Mouse (Mus musculus) kidney, embryonic 14.5 days (tissue): Measurements from ENCODE around the gene Drap1. TPM values are rescaled to one million over a fixed set of nuclear protein-coding genes. Genes with fewer than 3 reads are reported as not detected.

Source experiments
- ATAC-seq: fragments of 200-750 bp; cut with Nextera tagmentation; 2 replicates; pipeline ENCODE4 v1.8.0; 2017; ENCODE audit warnings: moderate number of reproducible peaks, mild to moderate bottlenecking, moderate TSS enrichment, moderate library complexity; ENCODE audit not compliant: low FRiP score, low TSS enrichment
- H3K27ac ChIP-seq: fragments of 300-500 bp; sonication (generic); 2 replicates; pipeline ENCODE4 v1.5.1; 2014; ENCODE audit warnings: low read depth, mild to moderate bottlenecking, low read length, moderate library complexity, mixed read lengths
- H3K27me3 ChIP-seq: fragments of 300-500 bp; sonication (generic); 2 replicates; pipeline ENCODE4 v1.6.1; 2014; ENCODE audit warnings: mild to moderate bottlenecking, low read length; ENCODE audit not compliant: control insufficient read depth, insufficient read depth
- H3K36me3 ChIP-seq: fragments of 300-500 bp; sonication (generic); 2 replicates; pipeline ENCODE4 v1.6.1; 2014; ENCODE audit warnings: low read length, mixed read lengths; ENCODE audit not compliant: control insufficient read depth, insufficient read depth
- H3K4me1 ChIP-seq: fragments of 300-500 bp; sonication (generic); 2 replicates; pipeline ENCODE4 v1.6.1; 2014; ENCODE audit warnings: low read length, mixed read lengths; ENCODE audit not compliant: control insufficient read depth, insufficient read depth
- H3K4me2 ChIP-seq: fragments of 300-500 bp; sonication (generic); replicated peaks from 2 replicates; pipeline ENCODE4 v1.6.1; 2014; ENCODE audit warnings: low read depth, mild to moderate bottlenecking, low read length
- H3K4me3 ChIP-seq: fragments of 300-500 bp; sonication (generic); 2 replicates; pipeline ENCODE4 v1.5.1; 2014; ENCODE audit warnings: mild to moderate bottlenecking, low read length
- H3K9ac ChIP-seq: fragments of 300-500 bp; sonication (generic); 2 replicates; pipeline ENCODE4 v1.6.1; 2014; ENCODE audit warnings: low read depth, mild to moderate bottlenecking, low read length, moderate library complexity
- H3K9me3 ChIP-seq: fragments of 300-500 bp; sonication (generic); 2 replicates; pipeline ENCODE4 v1.6.1; 2016; ENCODE audit warnings: low read length; ENCODE audit not compliant: control insufficient read depth
- WGBS: fragments of 180-500 bp; shearing (Covaris S2); extraction: QIAGEN DNeasy Blood & Tissue Kit; methylation state at CpG from one replicate; pipeline ENCODE4 v1.1.7; 2014; 5-methylcytosine and 5-hydroxymethylcytosine counted together
- polyA plus RNA-seq: library from polyadenylated mRNA; unstranded; fragments of >200 nt; fragmentation: Nextera tagmentation; extraction: Ambion mirVana; gene quantifications from 2 replicates; pipeline ENCODE4 v1.2.1, GENCODE M21; 2014

Drap1 gene
- polyA plus RNA-seq, 1 experiment from 2014 or later: 191 TPM

DNA sequence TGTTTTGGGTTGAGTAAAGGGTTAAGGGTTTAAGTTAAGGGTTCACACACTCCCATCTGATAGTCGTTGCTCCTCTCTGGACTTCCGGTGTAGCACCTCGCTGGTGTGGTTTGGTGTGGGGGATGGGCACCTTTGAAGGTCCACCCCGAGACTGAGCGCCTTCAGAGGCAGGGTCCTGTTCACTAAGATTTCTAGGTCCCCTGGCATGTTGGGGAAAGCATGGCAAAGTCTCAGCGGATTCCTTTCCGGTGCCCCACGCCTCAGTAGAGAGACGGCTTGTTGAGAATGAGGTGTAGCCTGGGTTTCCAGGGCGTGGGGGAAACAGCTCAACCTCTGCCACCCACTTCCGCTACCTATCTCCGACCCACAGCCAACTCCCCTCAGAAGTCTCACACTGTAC lies 35.1 kb downstream of the Drap1 start:
- Histone ChIP-seq H3K36me3 (peaks cover 16% of the 10 kb centered on the region), H3K4me2 (peak overlapping the region; percentile 60), H3K27ac (peak overlapping the region; percentile 6; the same call in 1 of the 2 replicates), H3K27me3 (no peaks in the 10 kb centered on the region), H3K4me3 (peak overlapping the region; percentile 97), H3K9me3 (no peaks in the 10 kb centered on the region), H3K4me1 (peaks cover 16% of the 10 kb centered on the region), H3K9ac (peak overlapping the region; percentile 47; the same call in 1 of the 2 replicates)
- no peak; the same call in 1 of the 2 replicates for ATAC-seq
- WGBS: 22% methylated on average over 12 of the region's 12 CpGs

DNA sequence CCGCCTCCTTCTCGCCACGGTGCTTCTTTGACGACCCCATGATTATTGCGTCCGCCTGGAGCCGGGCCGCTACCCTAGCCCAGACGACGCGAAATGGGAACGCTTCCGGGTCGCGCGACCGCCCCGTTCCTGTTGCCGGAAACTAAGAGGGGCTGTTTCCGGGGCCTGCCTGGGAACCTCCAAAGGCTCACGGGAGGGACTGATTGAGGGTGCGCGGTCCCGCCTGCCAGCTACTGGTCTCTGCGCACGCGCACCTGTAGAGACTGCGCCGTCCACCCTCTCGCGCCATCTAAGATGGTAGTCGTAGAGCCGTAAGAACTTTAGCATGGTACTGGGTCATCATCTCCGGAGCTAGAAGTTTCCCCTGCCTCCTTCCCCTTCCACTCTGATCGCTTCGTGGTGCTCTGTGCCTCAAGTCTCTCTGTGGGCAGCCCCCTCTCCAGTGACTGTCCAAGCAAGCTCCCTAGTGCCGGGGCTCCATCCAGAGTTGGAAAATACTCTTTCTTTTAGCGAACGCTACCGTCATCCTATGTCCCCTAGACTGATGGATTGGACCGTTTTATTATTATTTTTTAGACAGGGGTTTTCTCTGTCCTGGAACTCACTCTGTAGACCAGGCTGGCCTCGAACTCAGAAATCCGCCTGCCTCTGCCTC lies 36.1 kb downstream of the Drap1 start, which contains the start of gene Sart1:
Gene Sart1 (minus strand): TSS at position 116 of the 655 bp plus-strand sequence.
- Histone ChIP-seq H3K9ac (peak within 1 kb of the TSS; percentile 95), H3K27me3 (no peaks in the 10 kb centered on the region), H3K27ac (peak within 1 kb of the TSS; percentile 86), H3K9me3 (no peaks in the 10 kb centered on the region), H3K4me1 (peaks cover 16% of the 10 kb centered on the region), H3K36me3 (peaks cover 25% of the 10 kb centered on the region), H3K4me3 (peak within 1 kb of the TSS; percentile 97), H3K4me2 (peak within 1 kb of the TSS; percentile 72)
- WGBS: 1% methylated on average over 43 of the region's 43 CpGs
- ATAC-seq: peak; percentile 95

DNA sequence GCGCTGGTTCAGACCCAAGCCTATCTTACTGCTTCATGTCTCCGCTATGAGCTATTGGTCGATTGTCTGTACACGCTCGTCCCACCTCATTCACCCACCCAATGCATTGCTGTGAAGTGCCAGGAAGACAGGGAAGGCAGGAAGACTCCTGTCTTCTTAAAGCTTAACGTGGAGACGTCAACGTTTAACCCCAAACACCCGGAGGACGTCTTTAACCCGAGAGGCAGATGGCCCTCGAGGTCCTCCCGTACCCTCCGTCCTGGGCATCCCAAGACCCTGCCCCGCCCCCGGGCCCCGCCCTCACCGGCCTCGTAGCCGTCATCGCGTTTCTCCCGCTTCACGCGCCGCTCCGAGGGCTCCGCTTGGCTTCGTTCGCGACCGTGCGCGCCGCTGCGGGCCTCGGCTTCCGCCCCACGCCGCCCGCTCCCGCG lies 36.8 kb downstream of the Drap1 start:
- Histone ChIP-seq H3K27ac (peak overlapping the region; percentile 76; the same call in 1 of the 2 replicates), H3K4me3 (peak overlapping the region; percentile 97), H3K36me3 (peaks cover 32% of the 10 kb centered on the region), H3K27me3 (no peaks in the 10 kb centered on the region), H3K4me1 (peaks cover 16% of the 10 kb centered on the region), H3K9ac (peak overlapping the region; percentile 95), H3K9me3 (no peaks in the 10 kb centered on the region), H3K4me2 (peak overlapping the region; percentile 72)
- peak; percentile 42; the same call in 1 of the 2 replicates for ATAC-seq
- WGBS: under 1% methylated on average over 43 of the region's 43 CpGs

DNA sequence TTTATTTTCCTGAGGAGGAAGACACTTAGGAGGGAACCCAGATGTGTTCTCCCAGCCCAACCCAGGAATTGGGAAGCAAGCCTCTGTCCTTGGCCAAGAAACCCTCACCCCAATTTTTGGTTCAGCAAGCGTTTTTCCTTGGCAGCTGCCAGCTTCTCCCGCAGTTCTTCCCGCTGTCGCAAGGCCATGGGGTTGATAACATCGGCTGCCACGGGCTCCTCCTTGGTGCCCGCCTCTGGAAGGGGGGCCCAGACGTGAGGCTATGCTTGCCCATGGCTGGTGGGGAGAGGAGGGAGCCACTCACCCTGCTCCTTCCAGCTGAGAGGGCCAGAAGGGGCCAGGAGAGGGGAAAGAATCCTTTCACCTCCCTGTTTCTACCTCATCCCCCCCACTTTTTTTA lies 40.1 kb downstream of the Drap1 start:
- Histone ChIP-seq H3K4me2 (no peak overlapping the region), H3K4me1 (peaks cover 8% of the 10 kb centered on the region), H3K27ac (no peak overlapping the region), H3K4me3 (no peak overlapping the region), H3K9me3 (no peaks in the 10 kb centered on the region), H3K27me3 (no peaks in the 10 kb centered on the region), H3K36me3 (peaks cover 65% of the 10 kb centered on the region), H3K9ac (no peak overlapping the region)
- 96% methylated on average over 8 of the region's 8 CpGs for WGBS
- ATAC-seq: no peak

DNA sequence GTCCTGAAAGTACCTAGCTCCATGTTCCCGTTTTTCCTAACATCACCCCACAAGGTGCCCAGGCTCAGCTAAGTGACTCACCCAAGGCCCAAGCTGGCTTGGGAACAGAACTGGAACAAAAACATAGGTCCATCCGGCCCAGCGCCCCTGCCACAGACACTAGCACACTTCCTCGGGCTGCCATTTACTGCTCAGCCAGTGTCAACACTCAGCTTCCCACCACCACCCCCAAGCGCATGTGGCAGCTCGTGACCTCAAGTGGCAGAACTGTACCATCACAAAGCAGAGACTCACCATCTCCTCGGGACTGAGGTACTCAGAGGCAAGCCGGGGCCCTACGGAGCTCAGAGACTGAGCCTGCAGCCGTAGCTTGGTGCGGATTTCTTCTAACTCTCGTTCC lies 41.5 kb downstream of the Drap1 start:
- Histone ChIP-seq H3K27ac (no peak overlapping the region), H3K4me3 (no peak overlapping the region), H3K36me3 (peaks cover 79% of the 10 kb centered on the region), H3K9ac (no peak overlapping the region), H3K4me1 (peaks cover 8% of the 10 kb centered on the region), H3K27me3 (no peaks in the 10 kb centered on the region), H3K9me3 (no peaks in the 10 kb centered on the region), H3K4me2 (no peak overlapping the region)
- ATAC-seq: no peak
- WGBS: 96% methylated on average over 12 of the region's 12 CpGs

- Histone ChIP-seq H3K4me3 (no peak overlapping the region), H3K9me3 (no peaks in the 10 kb centered on the region), H3K27ac (no peak overlapping the region), H3K27me3 (no peaks in the 10 kb centered on the region), H3K4me2 (no peak overlapping the region), H3K36me3 (peaks cover 64% of the 10 kb centered on the region), H3K9ac (no peak overlapping the region), H3K4me1 (no peaks in the 10 kb centered on the region)
- ATAC-seq: no peak
- 95% methylated on average over 1 of the region's 1 CpGs for WGBS
Measured at GRCm38 (mm10) chr19:5377446-5377845, 47.3 kb downstream of the Drap1 start.

DNA sequence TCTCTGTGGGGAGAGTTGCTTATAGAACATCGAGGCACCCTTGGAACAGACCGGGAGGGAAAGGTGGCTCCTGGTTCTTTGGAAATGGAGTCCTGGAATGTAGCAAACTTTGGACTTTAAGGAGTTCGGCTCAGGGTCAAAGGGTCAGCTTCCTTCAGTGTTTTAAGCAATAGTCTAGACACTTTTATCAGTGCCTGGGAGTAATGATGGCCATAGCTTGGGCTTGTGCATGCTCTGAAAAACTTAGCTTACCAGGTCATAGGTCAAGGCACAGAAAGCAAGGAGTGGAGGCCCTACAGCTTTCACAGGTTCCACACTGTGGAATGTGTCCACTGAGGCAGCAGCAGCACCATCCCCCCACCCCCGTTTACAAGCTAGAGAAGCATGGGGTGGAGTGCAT lies 50.0 kb downstream of the Drap1 start:
- WGBS: 68% methylated on average over 4 of the region's 4 CpGs
- H3K4me2 ChIP-seq: no peak overlapping the region
- no peak for ATAC-seq

DNA sequence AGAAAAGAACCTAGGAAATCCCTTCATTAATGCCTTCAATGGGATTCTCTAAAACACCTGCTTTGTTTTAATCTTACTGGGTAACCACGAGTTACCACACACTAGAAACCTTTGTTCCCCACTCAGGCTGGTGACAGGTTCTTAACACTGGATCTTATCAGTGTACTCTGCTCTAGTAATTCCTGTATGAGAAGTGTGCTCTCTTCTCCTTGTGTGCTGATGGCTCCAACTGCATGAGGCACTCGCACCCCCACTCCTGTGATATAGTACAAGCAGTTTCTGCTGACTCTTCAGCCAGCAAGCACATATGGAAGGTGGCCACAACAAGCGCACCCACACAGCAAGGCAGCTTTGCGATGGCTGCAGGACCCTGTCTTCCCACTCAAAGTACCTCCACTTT lies 50.6 kb downstream of the Drap1 start:
- Histone ChIP-seq H3K27me3 (no peaks in the 10 kb centered on the region), H3K4me3 (no peak overlapping the region), H3K4me2 (no peak overlapping the region), H3K4me1 (no peaks in the 10 kb centered on the region), H3K36me3 (peaks cover 62% of the 10 kb centered on the region), H3K9ac (no peak overlapping the region), H3K27ac (no peak overlapping the region), H3K9me3 (no peaks in the 10 kb centered on the region)
- ATAC-seq: no peak
- WGBS: 88% methylated on average over 4 of the region's 4 CpGs

More for the DNA sequence above, 50.0 kb downstream of the Drap1 start:
- H3K4me1 ChIP-seq: no peaks in the 10 kb centered on the region
- peaks cover 62% of the 10 kb centered on the region for H3K36me3 ChIP-seq
- no peak overlapping the region for H3K9ac ChIP-seq
- H3K4me3 ChIP-seq: no peak overlapping the region
- H3K9me3 ChIP-seq: no peaks in the 10 kb centered on the region
- no peak overlapping the region for H3K27ac ChIP-seq
- H3K27me3 ChIP-seq: no peaks in the 10 kb centered on the region
